Mouse (Mus musculus) lung, adult 2 months (tissue): ENCODE results near the gene Tdrd6.

Source experiments
- CTCF ChIP-seq: fragments of 200-500 bp; IDR thresholded peaks from 2 replicates; pipeline ENCODE4 v1.5.1; 2011; ENCODE audit warnings: mild to moderate bottlenecking, low read length, control low read depth; ENCODE audit not compliant: insufficient read depth
- POLR2A ChIP-seq: fragments of 200-500 bp; IDR thresholded peaks from 2 replicates; pipeline ENCODE4 v1.6.1; 2011; ENCODE audit warnings: low read depth, mild to moderate bottlenecking, control low read depth, low read length, borderline replicate concordance; ENCODE audit errors: extremely low read depth

- TF ChIP-seq CTCF (no peak), POLR2A (no peak)
These were observed 1.9 kb downstream of the Tdrd6 start for GRCm38 (mm10) chr17:43628246-43628645.
